Mouse (Mus musculus): ENCODE data around the gene Vmn1r59. TPM values are rescaled to one million over a fixed set of nuclear protein-coding genes. Genes with fewer than 3 reads are reported as not detected.
"Not testable (repeated sequence)": the region's sequence is repeated elsewhere in the genome, so short reads cannot be mapped to it uniquely, and the experiment has no call there.

The Vmn1r59 gene
- not detected in 2 replicates for polyA plus RNA-seq (2012; rRNA removed)

DNA sequence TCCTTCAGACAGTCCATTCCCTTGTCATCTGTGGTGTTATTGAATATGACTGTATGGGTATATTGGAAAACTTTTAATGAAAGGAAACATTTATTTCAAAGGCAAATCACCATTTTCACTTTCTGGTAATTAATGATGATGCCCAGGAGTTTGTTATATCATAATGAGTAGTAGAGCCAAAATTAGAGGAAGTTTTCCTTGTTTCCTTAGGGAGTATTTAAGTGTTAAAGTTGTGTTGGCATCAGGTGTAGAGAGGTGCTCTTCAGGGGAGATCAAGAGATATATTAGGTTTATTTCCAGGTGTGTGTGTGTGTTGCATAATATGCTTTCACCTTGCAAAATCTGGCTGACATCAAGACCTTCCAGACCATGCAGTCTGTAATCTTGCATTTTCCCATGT lies at the start of gene Vmn1r59:
Vmn1r59 (minus strand) TSS at position 101 of the 400 bp plus-strand sequence.
- no peak within 1 kb of the TSS for H3K27ac ChIP-seq (ENCODE audit: insufficient read depth, low read depth, low read length)
- no peaks in the 10 kb centered on the region for H3K36me3 ChIP-seq (ENCODE audit: control insufficient read depth, insufficient read depth, low read length)
- no peak within 1 kb of the TSS for H3K4me3 ChIP-seq (ENCODE audit: insufficient read depth, low read depth, low read length)
- H3K27me3 ChIP-seq (replicated peaks; ENCODE audit: control insufficient read depth, insufficient read depth, low read length) = no peaks in the 10 kb centered on the region
- no peaks in the 10 kb centered on the region for H3K4me1 ChIP-seq (ENCODE audit: control insufficient read depth, insufficient read depth, low read length)
- no peak for DNase-seq
- no peak for TF ChIP-seq CTCF (conservative IDR thresholded peaks at IDR 0.05; ENCODE audit: insufficient read depth, insufficient read length, low read depth, low read length)
- no peak for TF ChIP-seq POLR2A (IDR thresholded peaks at IDR 0.05; ENCODE audit: low read depth, low read length)

- not testable (repeated sequence) for H3K27me3 ChIP-seq (replicated peaks; ENCODE audit: control insufficient read depth, insufficient read depth, low read length); H3K36me3 ChIP-seq (ENCODE audit: control insufficient read depth, insufficient read depth, low read length); DNase-seq; H3K27ac ChIP-seq (ENCODE audit: insufficient read depth, low read depth, low read length); H3K4me1 ChIP-seq (ENCODE audit: control insufficient read depth, insufficient read depth, low read length); H3K4me3 ChIP-seq (ENCODE audit: insufficient read depth, low read depth, low read length)
Measured at GRCm38 (mm10) chr7:5493856-5494255, 37.3 kb upstream of the Vmn1r59 start, which contains the start of gene Vmn2r28. Gene Vmn2r28, minus strand, starts transcription at chr7:5493956.

DNA sequence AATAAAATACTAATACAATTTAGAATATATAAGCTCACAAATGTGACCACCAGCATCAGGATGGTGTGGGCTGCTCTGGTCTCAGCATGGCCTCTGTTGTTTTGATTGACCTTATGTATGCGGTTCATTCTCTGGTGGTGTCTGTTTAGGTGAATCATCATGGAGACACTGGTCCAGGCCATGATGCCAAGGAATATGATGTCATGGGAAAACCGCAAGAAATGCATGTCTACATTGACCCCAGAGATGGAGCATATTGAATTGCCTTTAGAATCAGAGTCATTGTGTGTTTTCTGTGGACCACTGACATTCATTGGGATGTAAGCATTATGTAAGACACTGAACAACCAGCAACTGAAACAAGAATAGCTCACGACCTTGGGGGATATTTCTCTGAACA lies 2.6 kb downstream of the Vmn1r59 start:
- not testable (repeated sequence) for H3K4me1 ChIP-seq (ENCODE audit: control insufficient read depth, insufficient read depth, low read length); H3K27ac ChIP-seq (ENCODE audit: insufficient read depth, low read depth, low read length); H3K36me3 ChIP-seq (ENCODE audit: control insufficient read depth, insufficient read depth, low read length); H3K27me3 ChIP-seq (replicated peaks; ENCODE audit: control insufficient read depth, insufficient read depth, low read length); H3K4me3 ChIP-seq (ENCODE audit: insufficient read depth, low read depth, low read length); DNase-seq
- 59% methylated on average over 3 of the region's 3 CpGs for WGBS

DNA sequence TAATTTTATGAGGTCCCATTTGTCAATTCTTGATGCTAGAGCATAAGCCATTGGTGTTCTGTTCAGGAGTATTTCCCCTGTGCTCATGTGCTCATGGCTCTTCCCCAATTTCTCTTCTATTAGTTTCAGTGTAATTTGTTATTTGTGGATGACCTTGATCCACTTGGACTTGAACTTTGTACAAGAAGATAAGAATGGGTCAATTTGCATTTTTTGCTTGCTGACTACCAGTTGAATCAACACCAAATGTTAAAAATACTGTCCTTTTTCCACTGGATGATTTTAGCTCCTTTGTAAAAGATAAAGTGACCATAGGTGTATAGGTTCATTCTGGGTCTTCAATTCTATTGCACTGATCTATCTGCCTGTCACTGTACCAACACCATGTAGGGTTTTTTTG lies 7.9 kb downstream of the Vmn1r59 start:
- DNase-seq = no peak
- Histone ChIP-seq H3K27me3 (replicated peaks; ENCODE audit: control insufficient read depth, insufficient read depth, low read length) (no peaks in the 10 kb centered on the region), H3K4me3 (ENCODE audit: insufficient read depth, low read depth, low read length) (no peak overlapping the region), H3K4me1 (ENCODE audit: control insufficient read depth, insufficient read depth, low read length) (no peaks in the 10 kb centered on the region), H3K36me3 (ENCODE audit: control insufficient read depth, insufficient read depth, low read length) (no peaks in the 10 kb centered on the region), H3K27ac (ENCODE audit: insufficient read depth, low read depth, low read length) (no peak overlapping the region)
- TF ChIP-seq CTCF (conservative IDR thresholded peaks at IDR 0.05; ENCODE audit: insufficient read depth, insufficient read length, low read depth, low read length) = no peak
- TF ChIP-seq POLR2A (IDR thresholded peaks at IDR 0.05; ENCODE audit: low read depth, low read length) = no peak

DNA sequence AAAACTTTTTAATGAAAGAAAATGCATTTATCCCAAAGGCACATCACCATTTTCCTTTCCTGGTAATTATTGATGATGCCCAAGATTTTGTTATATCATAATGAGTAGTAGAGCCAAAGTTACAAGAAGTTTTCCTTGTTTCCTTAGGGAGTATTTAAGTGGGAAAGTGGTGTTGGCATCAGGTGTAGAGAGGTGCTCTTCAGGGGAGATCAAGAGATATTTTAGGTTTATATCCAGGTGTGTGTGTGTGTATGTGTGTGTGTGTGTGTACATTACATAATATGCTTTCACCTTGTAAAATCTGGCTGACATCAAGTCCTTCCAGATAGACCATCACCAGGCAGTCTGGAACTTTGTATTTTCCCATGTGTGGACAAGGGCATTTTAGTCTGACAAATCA lies 43.3 kb downstream of the Vmn1r59 start, which contains the start of gene Vmn1r58:
Vmn1r58 (minus strand) TSS at position 101 of the 400 bp plus-strand sequence.
- not testable (repeated sequence) for H3K4me3 ChIP-seq (ENCODE audit: insufficient read depth, low read depth, low read length); H3K4me1 ChIP-seq (ENCODE audit: control insufficient read depth, insufficient read depth, low read length); H3K27ac ChIP-seq (ENCODE audit: insufficient read depth, low read depth, low read length)

DNA sequence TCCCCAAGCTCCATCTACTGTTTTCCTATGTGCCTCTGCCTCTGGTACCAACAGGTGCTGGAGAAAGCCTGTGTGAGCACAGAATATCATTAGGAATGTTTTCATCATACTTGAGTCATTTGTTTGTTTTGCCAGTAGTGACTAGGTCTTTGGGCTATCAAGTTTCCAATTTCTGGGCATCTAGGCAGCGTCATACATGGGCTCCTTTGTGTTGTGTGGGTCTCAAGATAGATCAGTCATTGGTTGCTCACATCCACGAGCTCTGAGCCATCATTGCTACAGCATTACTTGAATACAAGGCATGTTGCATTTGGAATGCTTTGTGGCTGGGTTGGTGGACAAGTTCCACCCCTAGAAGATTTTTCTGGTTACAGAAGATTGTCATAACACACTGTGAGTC lies 50.4 kb downstream of the Vmn1r59 start:
- Histone ChIP-seq H3K27me3 (replicated peaks; ENCODE audit: control insufficient read depth, insufficient read depth, low read length) (no peaks in the 10 kb centered on the region), H3K27ac (ENCODE audit: insufficient read depth, low read depth, low read length) (no peak overlapping the region), H3K4me3 (ENCODE audit: insufficient read depth, low read depth, low read length) (no peak overlapping the region), H3K4me1 (ENCODE audit: control insufficient read depth, insufficient read depth, low read length) (no peaks in the 10 kb centered on the region), H3K36me3 (ENCODE audit: control insufficient read depth, insufficient read depth, low read length) (no peaks in the 10 kb centered on the region)
- WGBS = 33% methylated on average over 2 of the region's 2 CpGs
- DNase-seq = no peak
- TF ChIP-seq CTCF (conservative IDR thresholded peaks at IDR 0.05; ENCODE audit: insufficient read depth, insufficient read length, low read depth, low read length) = no peak
- TF ChIP-seq POLR2A (IDR thresholded peaks at IDR 0.05; ENCODE audit: low read depth, low read length) = no peak

More for the DNA sequence above, 43.3 kb downstream of the Vmn1r59 start, which contains the start of gene Vmn1r58:
- H3K27me3 ChIP-seq (replicated peaks; ENCODE audit: control insufficient read depth, insufficient read depth, low read length); H3K36me3 ChIP-seq (ENCODE audit: control insufficient read depth, insufficient read depth, low read length); DNase-seq: not testable (repeated sequence)

Other genes with a start within 250 kb of the Vmn1r59 start
- not detected in 2 replicates for gene Vmn1r57, start 238.3 kb downstream of the Vmn1r59 start, polyA plus RNA-seq (2012; rRNA removed)
- gene Gm5065, start 106.2 kb downstream of the Vmn1r59 start, polyA plus RNA-seq (2012; rRNA removed) = not detected in 2 replicates
- not detected in 2 replicates for gene Nlrp2, start 105.7 kb downstream of the Vmn1r59 start, polyA plus RNA-seq (2012; rRNA removed)
- gene Vmn1r58, start 43.4 kb downstream of the Vmn1r59 start, polyA plus RNA-seq (2012; rRNA removed) = not detected in 2 replicates
- gene Vmn2r28, start 37.2 kb upstream of the Vmn1r59 start, polyA plus RNA-seq (2012; rRNA removed) = not detected in 2 replicates
- gene Vmn1r60, start 90.5 kb upstream of the Vmn1r59 start, polyA plus RNA-seq (2012; rRNA removed) = not detected in 2 replicates
- not detected in 2 replicates for gene Vmn1r61, start 156.5 kb upstream of the Vmn1r59 start, polyA plus RNA-seq (2012; rRNA removed)
- not detected in 2 replicates for gene Vmn1r62, start 216.9 kb upstream of the Vmn1r59 start, polyA plus RNA-seq (2012; rRNA removed)

All from kidney, adult 2 months (tissue).